In the genomic region with DNA sequence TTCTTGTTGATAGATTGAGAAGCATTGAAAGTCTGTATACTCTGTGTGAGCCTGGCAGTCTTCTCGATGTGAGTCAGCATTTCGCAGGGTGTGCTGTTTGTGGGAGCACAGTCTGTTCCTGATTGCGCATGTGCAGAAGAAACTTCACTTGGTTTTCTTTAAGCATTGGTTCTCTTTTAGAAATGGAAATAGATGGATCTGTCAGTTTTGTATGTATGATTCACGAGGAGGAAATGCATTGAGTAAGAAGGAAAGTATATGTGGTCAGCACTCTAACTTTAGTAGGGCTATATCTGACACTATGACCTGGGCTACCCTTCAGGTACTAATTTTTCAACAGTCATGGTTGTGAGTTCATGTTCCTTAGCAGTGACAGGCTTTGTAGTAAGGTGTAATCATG, we compare ENCODE assay signal across 13 mouse cellular contexts. TPM values are rescaled to one million over a fixed set of nuclear protein-coding genes. Genes with fewer than 3 reads are reported as not detected.
A peak's percentile ranks its signal among the peaks of the same experiment; 100 is the strongest.
DNase-seq lines count a peak whose midpoint lies in the region; ATAC-seq lines count a peak whose summit lies in the region.
"Had no signal": no experiment of that assay in that cellular context is flagged by ENCODE, and none has a peak within 500 bp of the region (broad histone marks: within the 10 kb centered on the region; RNA-seq: fewer than 3 reads in every experiment).

No protein-coding gene starts in this region.

- H3K27ac ChIP-seq in kidney, embryonic 14.5 days (ENCODE audit: low read depth, low read length) = no peak overlapping the region
- H3K27ac ChIP-seq: heart, embryonic 13.5 days; hindbrain, postnatal 0 days; liver, embryonic 15.5 days had no signal

- ATAC-seq in kidney, embryonic 14.5 days (ENCODE audit: low FRiP score, low TSS enrichment) = no peak
- ATAC-seq: forebrain, embryonic 14.5 days; hindbrain, postnatal 0 days had no signal

- H3K36me3 ChIP-seq in kidney, embryonic 14.5 days (ENCODE audit: control insufficient read depth, insufficient read depth, low read length) = peaks cover 5% of the 10 kb centered on the region; the same call in 1 of the 2 replicates

- H3K27me3 ChIP-seq in kidney, embryonic 14.5 days (ENCODE audit: control insufficient read depth, insufficient read depth, low read length) = no peaks in the 10 kb centered on the region
- H3K27me3 ChIP-seq: heart, embryonic 13.5 days; liver, embryonic 15.5 days had no signal

- intact Hi-C loops in heart, postnatal 10 days (cut with DNase I) = no loop called here

- 98% methylated on average over 4 of the region's 4 CpGs for WGBS in kidney, embryonic 14.5 days

- no peak overlapping the region for H3K4me3 ChIP-seq in kidney, embryonic 14.5 days (ENCODE audit: low read length)
- H3K4me3 ChIP-seq: heart, embryonic 13.5 days; liver, embryonic 15.5 days had no signal

- no peak overlapping the region for H3K4me2 ChIP-seq in kidney, embryonic 14.5 days (replicated peaks; ENCODE audit: low read depth, low read length)
- H3K4me2 ChIP-seq: heart, embryonic 13.5 days; liver, embryonic 15.5 days had no signal

- H3K9ac ChIP-seq in kidney, embryonic 14.5 days (ENCODE audit: low read depth, low read length) = no peak overlapping the region
- H3K9ac ChIP-seq: heart, embryonic 13.5 days; liver, embryonic 15.5 days had no signal

- DNase-seq in heart, adult 11 months = peak; percentile 86
- DNase-seq in heart, postnatal 10 days = no peak
- DNase-seq in right cerebral cortex, adult 18-20 months = peak; percentile 57
- no peak for DNase-seq in right cerebral cortex, postnatal 4 days
- DNase-seq in fibroblast of lung, adult 2 months (ENCODE audit: low read depth) = peak; percentile 42
- peak; percentile 59 for DNase-seq in skeletal muscle tissue, adult 2 months (ENCODE audit: low read depth, low spot score)
- DNase-seq in spleen, postnatal 4 days (ENCODE audit: low spot score in 2 of 2) = no peak
- DNase-seq: kidney, postnatal 25 days had no signal

- no peaks in the 10 kb centered on the region for H3K4me1 ChIP-seq in kidney, embryonic 14.5 days (ENCODE audit: control insufficient read depth, insufficient read depth, low read length)

- no peaks in the 10 kb centered on the region for H3K9me3 ChIP-seq in kidney, embryonic 14.5 days (ENCODE audit: control insufficient read depth, low read length)
- H3K9me3 ChIP-seq: heart, embryonic 13.5 days; liver, embryonic 15.5 days had no signal

RNA-seq across cellular contexts. Expression of a gene that starts 32.2 kb away (rescaled TPM):
- total RNA-seq in heart, postnatal 10 days (2021) = 10 to 100 TPM; 25.5 to 27.0 TPM
- polyA plus RNA-seq in kidney, embryonic 14.5 days (2014; fragmentation: Nextera tagmentation; extraction: Ambion mirVana) = 49.6 and 72.1 TPM in 2 replicates

RNA-seq across cellular contexts. Expression of a gene that starts 32.3 kb away (rescaled TPM):
- 10 to 100 TPM; 22.2 to 26.1 TPM for total RNA-seq in heart, postnatal 10 days (2021)
- 30.3 and 38.5 TPM in 2 replicates for polyA plus RNA-seq in kidney, embryonic 14.5 days (2014; fragmentation: Nextera tagmentation; extraction: Ambion mirVana)

RNA-seq across cellular contexts. Expression of a gene that starts 51.3 kb away (rescaled TPM):
- 1 to 10 TPM; 2.5 to 3.3 TPM for total RNA-seq in heart, postnatal 10 days (2021)
- polyA plus RNA-seq in kidney, embryonic 14.5 days (2014; fragmentation: Nextera tagmentation; extraction: Ambion mirVana) = 10.4 and 10.8 TPM in 2 replicates

Comparison
In these comparisons a context has a peak if more than half of its experiments do, and no peak if none do; other contexts are left out.
1. DNase-seq: peak in heart, adult 11 months (single experiment), right cerebral cortex, adult 18-20 months (single experiment), fibroblast of lung, adult 2 months (single experiment) and skeletal muscle tissue, adult 2 months (single experiment); none in heart, postnatal 10 days (0 of 2), right cerebral cortex, postnatal 4 days (single experiment) and spleen, postnatal 4 days (0 of 2).